Mouse (Mus musculus) midbrain, embryonic 14.5 days (tissue): Measurements from ENCODE around the gene Abce1. TPM values are rescaled to one million over a fixed set of nuclear protein-coding genes. Genes with fewer than 3 reads are reported as not detected.
"Not testable (repeated sequence)": the region's sequence is repeated elsewhere in the genome, so short reads cannot be mapped to it uniquely, and the experiment has no call there.

Experiments used
- ATAC-seq: fragments of 200-750 bp; cut with Nextera tagmentation; 2 replicates; pipeline ENCODE4 v1.8.0; 2017; ENCODE audit warnings: moderate number of reproducible peaks, moderate library complexity; ENCODE audit not compliant: low FRiP score, low TSS enrichment
- DNase-seq: peaks from one replicate; pipeline ENCODE4 v3.0.0-alpha.2; 2015
- H3K27ac ChIP-seq: fragments of 300-500 bp; sonication (generic); replicated peaks from 2 replicates; pipeline ENCODE4 v1.5.1; 2014; ENCODE audit warnings: mild to moderate bottlenecking, low read depth, low read length, moderate library complexity
- H3K27me3 ChIP-seq: fragments of 300-500 bp; sonication (generic); 2 replicates; pipeline ENCODE4 v1.6.1; 2014; ENCODE audit warnings: low read length, control low read depth, mixed read lengths; ENCODE audit not compliant: control insufficient read depth, insufficient read depth
- H3K36me3 ChIP-seq: fragments of 300-500 bp; sonication (generic); 2 replicates; pipeline ENCODE4 v1.6.1; 2014; ENCODE audit warnings: low read length, control low read depth; ENCODE audit not compliant: control insufficient read depth, insufficient read depth
- H3K4me1 ChIP-seq: fragments of 300-500 bp; sonication (generic); 2 replicates; pipeline ENCODE4 v1.6.1; 2014; ENCODE audit warnings: mild to moderate bottlenecking, antibody characterized with exemption, low read length, control low read depth; ENCODE audit not compliant: control insufficient read depth, insufficient read depth
- H3K4me2 ChIP-seq: fragments of 300-500 bp; sonication (generic); 2 replicates; pipeline ENCODE4 v1.6.1; 2014; ENCODE audit warnings: mild to moderate bottlenecking, low read length, moderate library complexity
- H3K4me3 ChIP-seq: fragments of 300-500 bp; sonication (generic); replicated peaks from 2 replicates; pipeline ENCODE4 v1.5.1; 2014; ENCODE audit warnings: low read depth, low read length
- H3K9ac ChIP-seq: fragments of 300-500 bp; sonication (generic); replicated peaks from 2 replicates; pipeline ENCODE4 v1.6.1; 2014; ENCODE audit warnings: mild to moderate bottlenecking, low read length, moderate library complexity
- H3K9me3 ChIP-seq: fragments of 300-500 bp; sonication (generic); 2 replicates; pipeline ENCODE4 v1.6.1; 2016; ENCODE audit warnings: low read length, control low read depth, mixed read lengths; ENCODE audit not compliant: control insufficient read depth
- WGBS: fragments of 180-500 bp; shearing (Covaris S2); extraction: QIAGEN DNeasy Blood & Tissue Kit; methylation state at CpG from one replicate; pipeline ENCODE4 v1.1.7; 2014; 5-methylcytosine and 5-hydroxymethylcytosine counted together
- polyA plus RNA-seq: library from polyadenylated mRNA; unstranded; fragments of >200 nt; fragmentation: Nextera tagmentation; extraction: Ambion mirVana; gene quantifications from 2 replicates; pipeline ENCODE4 v1.2.1, GENCODE M21; 2014

Gene Abce1
- polyA plus RNA-seq, 1 experiment from 2014 or later = 86.1 TPM

DNA sequence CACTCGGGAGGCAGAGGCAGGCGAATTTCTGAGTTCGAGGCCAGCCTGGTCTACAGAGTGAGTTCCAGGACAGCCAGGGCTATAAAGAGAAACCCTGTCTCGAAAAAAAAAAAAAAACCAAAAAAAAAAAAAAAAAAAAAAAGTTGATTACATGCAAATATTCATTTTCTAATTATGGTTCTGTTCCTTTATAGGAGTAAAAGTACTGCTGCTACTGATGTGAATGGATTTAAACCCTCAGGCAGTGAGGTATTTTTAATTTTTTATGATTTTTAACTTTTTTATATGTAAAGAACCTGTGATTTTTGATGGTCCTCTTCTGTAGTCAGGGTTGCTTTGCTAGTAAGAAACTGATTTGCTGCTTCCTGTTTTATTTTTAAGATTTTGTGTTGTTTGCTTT lies 52.8 kb downstream of the Abce1 start:
- not testable (repeated sequence) for DNase-seq, H3K4me1 ChIP-seq, H3K4me2 ChIP-seq, ATAC-seq, H3K27me3 ChIP-seq, H3K4me3 ChIP-seq, H3K9me3 ChIP-seq, H3K27ac ChIP-seq, H3K9ac ChIP-seq
- 89% methylated on average over 4 of the region's 4 CpGs for WGBS
- peaks cover 58% of the 10 kb centered on the region for H3K36me3 ChIP-seq

DNA sequence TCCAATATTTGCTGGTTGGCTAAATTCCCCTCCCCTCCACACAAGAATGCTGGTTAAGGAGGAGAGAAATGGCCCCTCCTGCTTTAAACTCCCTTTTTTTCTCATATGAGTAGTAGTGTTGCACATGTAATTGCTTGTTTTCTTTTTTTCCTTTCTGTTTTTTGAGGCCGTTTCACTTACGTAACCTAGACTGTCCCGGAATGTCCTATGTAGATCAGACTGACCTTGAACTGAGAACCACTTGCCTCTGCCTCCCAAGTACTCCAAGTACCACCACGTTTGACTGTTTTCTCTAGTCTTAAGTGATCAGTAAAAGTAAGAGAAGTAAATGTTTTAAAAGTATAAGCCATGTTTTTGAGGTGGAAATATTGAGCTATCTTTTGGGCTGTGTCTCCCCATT lies 57.8 kb downstream of the Abce1 start:
- ATAC-seq = no peak
- H3K36me3 ChIP-seq = peaks cover 23% of the 10 kb centered on the region
- WGBS = 96% methylated on average over 4 of the region's 4 CpGs

DNA sequence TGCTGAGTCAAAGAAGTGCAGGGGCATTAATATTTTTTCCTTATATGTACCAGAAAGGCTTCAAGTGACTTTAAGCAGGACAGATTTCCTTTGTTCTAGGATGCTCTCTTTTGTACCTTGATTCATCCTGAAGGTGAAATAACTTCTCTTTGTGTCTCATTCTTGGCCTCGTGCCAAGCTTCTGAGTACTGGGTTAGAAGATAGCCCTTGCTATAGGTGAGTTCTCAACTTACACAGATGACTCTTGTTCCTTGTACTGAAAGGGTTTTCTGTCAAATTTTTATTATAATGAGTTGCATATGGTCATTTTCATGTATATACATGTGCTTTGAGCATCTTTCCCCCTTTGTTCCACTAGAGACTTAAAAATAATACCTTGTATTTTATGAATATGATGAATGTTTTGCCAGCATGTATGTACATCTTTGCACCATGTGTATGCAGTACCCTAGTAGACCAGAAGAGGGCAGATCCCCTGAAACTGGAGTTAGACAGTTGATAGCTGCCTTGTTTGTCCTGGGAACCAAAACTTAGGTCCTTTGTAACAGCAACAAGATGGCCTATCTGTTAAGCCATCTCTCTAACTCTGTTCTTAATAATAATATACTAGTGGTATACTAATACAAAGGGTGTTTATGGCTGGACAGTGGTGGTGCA lies 61.3 kb downstream of the Abce1 start:
- ATAC-seq (no peak), DNase-seq (peak; percentile 43)
- H3K36me3 ChIP-seq = peaks cover 33% of the 10 kb centered on the region

More for the DNA sequence above, 57.8 kb downstream of the Abce1 start:
- Histone ChIP-seq H3K9me3 (no peaks in the 10 kb centered on the region), H3K4me2 (no peak overlapping the region), H3K9ac (no peak overlapping the region), H3K27ac (no peak overlapping the region), H3K4me1 (no peaks in the 10 kb centered on the region), H3K4me3 (no peak overlapping the region), H3K27me3 (no peaks in the 10 kb centered on the region)
- DNase-seq = no peak

DNA sequence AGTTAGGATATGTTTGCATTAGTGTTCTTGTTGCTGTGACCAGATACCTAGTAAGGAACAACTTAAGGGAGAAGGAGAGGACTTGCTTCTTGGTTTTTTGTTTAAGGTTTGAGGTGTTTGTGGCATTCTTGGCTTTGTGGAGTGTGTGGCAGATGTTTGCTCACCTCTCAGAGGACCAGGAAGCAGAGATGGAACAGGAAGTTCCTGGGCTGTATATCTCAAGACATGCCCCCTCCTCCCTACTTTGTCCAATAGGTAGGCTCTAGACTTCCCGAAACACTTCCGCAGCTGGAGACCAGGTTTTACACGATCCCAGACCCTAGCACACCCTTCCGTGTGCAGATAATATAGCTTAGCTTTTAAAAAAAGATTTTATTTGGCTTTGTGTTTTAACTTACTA lies 62.0 kb downstream of the Abce1 start:
- no peak for ATAC-seq
- H3K9ac ChIP-seq = no peak overlapping the region
- no peaks in the 10 kb centered on the region for H3K9me3 ChIP-seq
- H3K36me3 ChIP-seq = peaks cover 31% of the 10 kb centered on the region
- no peak overlapping the region for H3K4me2 ChIP-seq
- no peaks in the 10 kb centered on the region for H3K4me1 ChIP-seq
- H3K4me3 ChIP-seq = no peak overlapping the region
- no peak overlapping the region for H3K27ac ChIP-seq
- no peak for DNase-seq
- WGBS = 96% methylated on average over 4 of the region's 4 CpGs
- no peaks in the 10 kb centered on the region for H3K27me3 ChIP-seq

More for the DNA sequence above, 61.3 kb downstream of the Abce1 start:
- no peaks in the 10 kb centered on the region for H3K4me1 ChIP-seq
- 92% methylated on average over 1 of the region's 1 CpGs for WGBS
- H3K4me3 ChIP-seq = no peak overlapping the region
- no peaks in the 10 kb centered on the region for H3K9me3 ChIP-seq
- no peaks in the 10 kb centered on the region for H3K27me3 ChIP-seq
- no peak overlapping the region for H3K27ac ChIP-seq
- no peak overlapping the region for H3K9ac ChIP-seq
- no peak overlapping the region for H3K4me2 ChIP-seq

DNA sequence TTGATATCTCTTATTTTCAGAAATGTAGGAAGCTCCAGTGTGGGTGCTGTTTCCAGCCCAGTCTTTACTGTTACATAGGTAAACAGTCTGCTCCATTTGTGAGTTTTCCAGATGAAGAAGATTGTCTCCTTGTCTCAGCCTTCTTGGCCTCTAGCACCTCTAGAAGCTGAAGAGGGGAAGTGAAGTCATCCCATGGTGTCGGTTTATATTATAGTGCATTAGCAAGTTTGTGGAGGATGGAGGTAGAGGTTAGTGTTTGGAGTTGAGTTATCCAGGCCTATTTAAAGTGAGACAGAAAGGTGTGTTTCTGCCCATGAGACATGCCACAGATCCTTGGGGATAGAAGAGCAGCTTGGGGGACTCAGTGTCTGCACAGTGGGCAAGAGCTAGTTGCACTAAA lies 70.4 kb downstream of the Abce1 start:
- no peaks in the 10 kb centered on the region for H3K9me3 ChIP-seq
- peak overlapping the region; percentile 90 for H3K4me3 ChIP-seq
- 31% methylated on average over 1 of the region's 1 CpGs for WGBS
- peak overlapping the region; percentile 81 for H3K4me2 ChIP-seq
- no peak for ATAC-seq
- DNase-seq = no peak
- peak overlapping the region; percentile 31 for H3K9ac ChIP-seq
- peaks cover 21% of the 10 kb centered on the region for H3K36me3 ChIP-seq
- no peak overlapping the region for H3K27ac ChIP-seq
- H3K27me3 ChIP-seq = no peaks in the 10 kb centered on the region
- H3K4me1 ChIP-seq = peaks cover 30% of the 10 kb centered on the region

DNA sequence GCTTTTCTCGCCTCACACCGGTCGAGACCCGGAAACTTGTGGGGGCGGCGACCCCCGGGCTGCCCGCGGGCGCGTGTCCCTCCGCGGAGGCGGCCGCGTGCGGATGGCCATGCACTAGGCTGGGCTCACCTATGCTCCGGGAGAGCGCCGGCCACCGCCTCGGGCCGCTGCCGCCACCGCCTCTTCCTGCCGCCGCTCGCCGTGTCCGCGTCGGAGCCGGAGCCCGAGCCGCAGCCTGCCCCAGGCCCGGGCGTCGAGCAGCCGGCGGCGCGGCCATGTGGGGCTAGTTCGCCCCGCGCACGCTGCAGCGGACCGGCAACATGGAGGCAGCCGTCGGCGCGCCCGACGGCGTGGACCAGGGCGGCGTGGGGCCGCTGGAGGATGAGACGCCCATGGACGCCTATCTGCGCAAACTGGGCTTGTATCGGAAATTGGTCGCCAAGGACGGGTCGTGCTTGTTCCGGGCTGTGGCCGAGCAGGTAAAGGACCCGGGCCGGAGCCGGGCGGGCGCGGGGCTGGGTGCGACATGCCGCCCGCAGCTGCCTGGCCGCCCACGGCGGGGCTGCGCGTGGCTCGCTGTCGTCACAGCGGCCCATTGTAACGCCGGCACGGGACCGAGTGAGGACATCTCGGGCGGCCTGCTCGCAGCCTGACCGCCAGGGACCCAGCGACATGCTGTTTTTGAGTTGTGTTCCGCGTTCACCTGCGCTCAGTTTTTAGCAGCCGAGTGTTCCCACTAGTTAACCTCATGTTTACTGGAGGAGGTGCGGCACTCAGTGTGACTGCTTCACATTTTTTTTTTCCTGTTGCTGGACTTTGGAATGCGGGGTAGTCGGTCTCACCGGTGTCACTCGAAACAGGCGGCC lies 71.7 kb downstream of the Abce1 start, which contains the start of gene Otud4:
TSS of gene Otud4 (plus strand) at position 33 of the 866 bp plus-strand sequence.
- Histone ChIP-seq H3K9me3 (no peaks in the 10 kb centered on the region), H3K4me3 (peak within 1 kb of the TSS; percentile 90), H3K27me3 (no peaks in the 10 kb centered on the region), H3K9ac (peak within 1 kb of the TSS; percentile 82), H3K4me2 (peak within 1 kb of the TSS; percentile 81), H3K36me3 (peaks cover 10% of the 10 kb centered on the region; the same call in 1 of the 2 replicates), H3K4me1 (peaks cover 30% of the 10 kb centered on the region), H3K27ac (peak within 1 kb of the TSS; percentile 97)
- peak; percentile 75 for DNase-seq
- WGBS = under 1% methylated on average over 103 of the region's 103 CpGs
- ATAC-seq = peak; percentile 71

DNA sequence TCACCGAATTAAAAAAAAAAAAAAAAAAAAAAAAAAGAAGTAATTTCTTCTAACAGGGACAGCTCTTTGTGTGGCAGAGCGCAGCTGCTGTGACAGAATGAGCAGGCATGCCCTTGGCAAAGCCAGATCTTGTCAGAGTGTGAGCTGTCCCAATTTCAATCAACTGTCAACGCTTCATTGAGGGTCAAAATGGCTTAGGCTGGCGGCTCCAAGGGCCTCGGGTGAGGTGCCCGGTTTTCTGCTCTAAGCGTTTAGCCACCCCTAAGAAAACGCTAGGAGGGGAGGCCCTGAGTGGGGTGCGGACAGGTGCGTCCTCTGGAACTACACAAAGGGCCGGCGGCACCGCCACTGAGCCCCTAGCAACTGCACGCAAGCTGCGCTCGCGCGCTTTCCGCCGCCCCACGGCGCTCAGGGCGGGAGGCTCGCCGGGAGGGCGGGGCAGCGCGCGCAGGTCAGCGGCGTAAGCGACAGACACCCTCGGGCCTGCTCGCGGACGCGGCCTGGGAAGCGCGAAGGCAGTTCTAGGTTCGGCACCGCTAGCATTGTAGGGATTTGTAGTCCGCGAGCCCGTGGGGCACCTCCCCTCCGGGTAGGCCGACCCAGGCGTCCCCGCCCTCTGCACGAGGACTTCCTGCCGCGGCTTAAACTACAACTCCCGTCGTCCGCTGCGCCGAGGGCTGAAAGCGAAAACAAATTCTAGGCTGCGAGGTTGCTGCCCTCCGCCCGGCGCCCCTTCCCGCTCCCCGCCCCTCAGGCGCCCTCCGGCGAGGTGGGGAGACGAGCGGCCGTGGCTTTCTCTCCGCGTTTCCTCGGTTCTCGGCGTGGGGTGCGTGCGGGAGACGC lies 72.6 kb downstream of the Abce1 start:
- ATAC-seq = peak; percentile 98
- Histone ChIP-seq H3K27me3 (no peaks in the 10 kb centered on the region), H3K9me3 (no peaks in the 10 kb centered on the region), H3K36me3 (0 out of 2 replicates have a peak, but pooled peaks cover 3% of the 10 kb centered on the region), H3K4me2 (peak overlapping the region; percentile 81), H3K4me3 (peak overlapping the region; percentile 90), H3K27ac (peak overlapping the region; percentile 97), H3K4me1 (peaks cover 30% of the 10 kb centered on the region), H3K9ac (peak overlapping the region; percentile 82)
- WGBS = under 1% methylated on average over 76 of the region's 77 CpGs
- peak; percentile 99 for DNase-seq

DNA sequence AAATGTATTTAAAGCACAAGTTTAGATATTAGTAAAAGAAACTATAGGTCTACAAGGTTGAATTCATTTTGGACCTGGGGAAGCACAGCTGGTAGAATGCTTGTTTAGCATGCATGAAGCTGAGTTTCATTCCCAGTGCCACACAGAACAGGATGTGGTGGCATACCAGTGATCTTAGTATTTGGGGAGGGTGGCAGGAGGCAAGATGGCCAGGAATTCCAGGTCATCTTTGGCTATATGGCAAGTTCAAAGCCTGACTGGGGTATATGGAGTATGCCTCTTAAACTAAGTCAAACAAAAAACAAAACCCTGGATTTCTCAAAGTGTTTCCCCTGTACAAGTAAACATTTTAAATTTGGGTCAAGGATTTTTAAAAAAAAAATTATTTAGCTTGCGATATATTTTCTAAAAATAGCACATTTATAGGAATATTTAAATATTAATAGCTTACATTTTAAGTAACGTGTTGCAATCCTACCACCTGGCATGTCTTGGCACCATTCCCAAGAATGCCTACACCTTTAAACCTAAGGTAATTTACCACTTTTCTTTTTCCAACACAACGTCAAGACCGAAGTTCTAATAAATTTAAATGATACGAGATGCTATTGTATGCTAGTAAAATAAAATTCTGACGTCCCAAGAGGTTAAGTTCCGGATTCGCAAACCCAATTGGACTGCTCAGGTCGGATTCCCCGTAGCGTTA lies 73.4 kb downstream of the Abce1 start:
- no peak for ATAC-seq
- H3K4me1 ChIP-seq = peaks cover 27% of the 10 kb centered on the region
- no peaks in the 10 kb centered on the region for H3K9me3 ChIP-seq
- 9% methylated on average over 11 of the region's 11 CpGs for WGBS
- no peaks in the 10 kb centered on the region for H3K27me3 ChIP-seq
- H3K36me3 ChIP-seq = no peaks in the 10 kb centered on the region
- H3K9ac ChIP-seq = peak overlapping the region; percentile 82
- peak overlapping the region; percentile 97 for H3K27ac ChIP-seq
- peak overlapping the region; percentile 81 for H3K4me2 ChIP-seq
- H3K4me3 ChIP-seq = peak overlapping the region; percentile 90
- DNase-seq = no peak
